Mouse (Mus musculus) lung, embryonic 15.5 days (tissue): ENCODE measurements around the gene Aqr. TPM values are rescaled to one million over a fixed set of nuclear protein-coding genes. Genes with fewer than 3 reads are reported as not detected.
"Not testable (repeated sequence)": the region's sequence is repeated elsewhere in the genome, so short reads cannot be mapped to it uniquely, and the experiment has no call there.

Experiments used
- ATAC-seq: fragments of 200-750 bp; cut with Nextera tagmentation; 2 replicates; pipeline ENCODE4 v1.8.0; 2017; ENCODE audit warnings: moderate number of reproducible peaks, borderline replicate concordance; ENCODE audit not compliant: low FRiP score, low TSS enrichment; ENCODE audit errors: extremely low read depth
- H3K27ac ChIP-seq: fragments of 300-500 bp; sonication (generic); 2 replicates; pipeline ENCODE4 v1.5.1; 2015; ENCODE audit warnings: moderate library complexity, mild to moderate bottlenecking, inconsistent platforms
- H3K27me3 ChIP-seq: fragments of 300-500 bp; sonication (generic); 2 replicates; pipeline ENCODE4 v1.6.1; 2015; ENCODE audit warnings: inconsistent platforms
- H3K36me3 ChIP-seq: fragments of 300-500 bp; sonication (generic); 2 replicates; pipeline ENCODE4 v1.6.1; 2015; ENCODE audit warnings: inconsistent platforms
- H3K4me1 ChIP-seq: fragments of 300-500 bp; sonication (generic); 2 replicates; pipeline ENCODE4 v1.6.1; 2015; ENCODE audit warnings: inconsistent platforms
- H3K4me2 ChIP-seq: fragments of 300-500 bp; sonication (generic); 2 replicates; pipeline ENCODE4 v1.6.1; 2015; ENCODE audit warnings: inconsistent platforms, mild to moderate bottlenecking, moderate library complexity
- H3K4me3 ChIP-seq: fragments of 300-500 bp; sonication (generic); 2 replicates; pipeline ENCODE4 v1.5.1; 2015; ENCODE audit warnings: mild to moderate bottlenecking, inconsistent platforms
- H3K9ac ChIP-seq: fragments of 300-500 bp; sonication (generic); 2 replicates; pipeline ENCODE4 v1.6.1; 2015; ENCODE audit warnings: inconsistent platforms
- H3K9me3 ChIP-seq: fragments of 300-500 bp; sonication (generic); 2 replicates; pipeline ENCODE4 v1.6.1; 2016; ENCODE audit warnings: inconsistent platforms
- WGBS: fragments of 180-500 bp; shearing (Covaris S2); methylation state at CpG from one replicate; pipeline ENCODE4 v1.1.7; 2015; 5-methylcytosine and 5-hydroxymethylcytosine counted together
- polyA plus RNA-seq: library from polyadenylated mRNA; unstranded; fragments of >200 nt; fragmentation: Nextera tagmentation; extraction: Ambion mirVana; gene quantifications from 2 replicates; pipeline ENCODE4 v1.2.1, GENCODE M21; 2015

Gene Aqr
- 43.1 and 44.8 TPM in 2 replicates for polyA plus RNA-seq

DNA sequence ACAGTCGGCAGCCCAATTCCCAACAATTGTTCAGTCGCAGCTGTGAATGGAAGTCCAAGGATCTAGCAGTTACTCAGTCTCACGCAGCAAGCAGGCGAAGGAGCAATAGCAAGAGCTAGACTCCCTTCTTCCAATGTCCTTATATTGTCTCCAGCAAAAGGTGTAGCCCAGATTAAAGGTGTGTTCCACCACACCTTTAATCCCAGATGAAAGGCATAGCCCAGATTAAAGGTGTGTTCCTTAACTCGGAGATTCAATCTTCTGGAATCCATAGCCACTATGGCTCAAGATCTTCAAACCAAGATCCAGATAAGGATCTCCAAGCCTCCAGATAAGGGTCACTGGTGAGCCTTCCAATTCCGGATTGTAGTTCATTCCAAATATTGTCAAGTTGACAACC lies at the start of gene Aqr:
Gene Aqr (minus strand): TSS at position 101 of the 400 bp plus-strand sequence.
- not testable (repeated sequence) for ATAC-seq, H3K9ac ChIP-seq, H3K36me3 ChIP-seq, H3K27ac ChIP-seq, H3K27me3 ChIP-seq, H3K9me3 ChIP-seq, H3K4me2 ChIP-seq, H3K4me3 ChIP-seq, H3K4me1 ChIP-seq
- WGBS: 54% methylated on average over 1 of the region's 6 CpGs

GRCm38 (mm10) chr2:114236566-114236965 lies 49.7 kb upstream of the Aqr start:
- WGBS: 56% methylated on average over 1 of the region's 1 CpGs
- no peaks in the 10 kb centered on the region for H3K36me3 ChIP-seq
- no peaks in the 10 kb centered on the region for H3K4me1 ChIP-seq
- no peaks in the 10 kb centered on the region for H3K9me3 ChIP-seq
- H3K4me2 ChIP-seq: no peak overlapping the region
- no peaks in the 10 kb centered on the region for H3K27me3 ChIP-seq
- H3K27ac ChIP-seq: no peak overlapping the region
- no peak overlapping the region for H3K9ac ChIP-seq
- H3K4me3 ChIP-seq: no peak overlapping the region
- ATAC-seq: no peak

- H3K4me1 ChIP-seq: no peaks in the 10 kb centered on the region
- H3K27ac ChIP-seq: no peak overlapping the region
- no peak overlapping the region for H3K9ac ChIP-seq
- no peaks in the 10 kb centered on the region for H3K27me3 ChIP-seq
- no peaks in the 10 kb centered on the region for H3K9me3 ChIP-seq
- no peak overlapping the region for H3K4me3 ChIP-seq
- H3K36me3 ChIP-seq: no peaks in the 10 kb centered on the region
- WGBS: 83% methylated on average over 3 of the region's 3 CpGs
- no peak overlapping the region for H3K4me2 ChIP-seq
- no peak for ATAC-seq
Measured at GRCm38 (mm10) chr2:114235584-114235983, 48.8 kb upstream of the Aqr start.

DNA sequence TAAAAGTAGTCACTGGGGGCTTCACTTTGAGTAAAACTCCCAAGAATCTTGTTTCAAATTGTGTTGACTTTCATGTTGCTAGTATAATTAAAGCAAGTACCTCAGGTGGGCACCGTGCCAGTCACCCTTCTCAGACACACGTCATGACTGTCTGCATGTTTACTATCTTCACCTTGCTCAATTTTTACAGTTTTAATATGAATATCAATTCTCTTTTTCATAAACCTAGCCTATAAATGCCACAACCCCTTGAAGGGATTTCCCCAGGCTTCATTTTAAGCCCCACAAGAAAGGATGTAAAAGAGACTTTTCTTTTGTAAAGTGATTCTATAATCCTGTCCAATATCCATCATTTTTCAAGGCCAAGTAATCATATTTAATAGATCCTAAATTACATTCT lies 44.4 kb upstream of the Aqr start:
- 42% methylated on average over 2 of the region's 2 CpGs for WGBS
- Histone ChIP-seq H3K27me3 (no peaks in the 10 kb centered on the region), H3K36me3 (no peaks in the 10 kb centered on the region), H3K4me2 (no peak overlapping the region), H3K27ac (no peak overlapping the region), H3K9ac (no peak overlapping the region), H3K4me1 (no peaks in the 10 kb centered on the region), H3K9me3 (no peaks in the 10 kb centered on the region), H3K4me3 (no peak overlapping the region)
- no peak for ATAC-seq

- Histone ChIP-seq H3K4me1 (no peaks in the 10 kb centered on the region), H3K27me3 (no peaks in the 10 kb centered on the region), H3K9ac (no peak overlapping the region), H3K4me3 (no peak overlapping the region), H3K9me3 (no peaks in the 10 kb centered on the region), H3K27ac (no peak overlapping the region), H3K36me3 (no peaks in the 10 kb centered on the region), H3K4me2 (no peak overlapping the region)
- ATAC-seq: no peak
- 78% methylated on average over 2 of the region's 2 CpGs for WGBS
Measured at GRCm38 (mm10) chr2:114228672-114229071, 41.8 kb upstream of the Aqr start.

- Histone ChIP-seq H3K4me1 (peaks cover 5% of the 10 kb centered on the region), H3K27ac (no peak overlapping the region), H3K9me3 (no peaks in the 10 kb centered on the region), H3K4me2 (no peak overlapping the region), H3K9ac (no peak overlapping the region), H3K4me3 (no peak overlapping the region), H3K27me3 (no peaks in the 10 kb centered on the region), H3K36me3 (no peaks in the 10 kb centered on the region)
- 59% methylated on average over 6 of the region's 6 CpGs for WGBS
- ATAC-seq: no peak
Measured at GRCm38 (mm10) chr2:114205036-114205435, 18.2 kb upstream of the Aqr start.

- H3K4me2 ChIP-seq: peak overlapping the region; percentile 77
- 23% methylated on average over 4 of the region's 4 CpGs for WGBS
- no peaks in the 10 kb centered on the region for H3K27me3 ChIP-seq
- H3K4me1 ChIP-seq: peaks cover 10% of the 10 kb centered on the region
- H3K36me3 ChIP-seq: peaks cover 7% of the 10 kb centered on the region; the same call in 1 of the 2 replicates
- H3K9me3 ChIP-seq: no peaks in the 10 kb centered on the region
- peak overlapping the region; percentile 75; the same call in 1 of the 2 replicates for H3K9ac ChIP-seq
- no peak overlapping the region for H3K27ac ChIP-seq
- peak overlapping the region; percentile 75 for H3K4me3 ChIP-seq
- ATAC-seq: no peak
Measured at GRCm38 (mm10) chr2:114201574-114201973, 14.8 kb upstream of the Aqr start.

DNA sequence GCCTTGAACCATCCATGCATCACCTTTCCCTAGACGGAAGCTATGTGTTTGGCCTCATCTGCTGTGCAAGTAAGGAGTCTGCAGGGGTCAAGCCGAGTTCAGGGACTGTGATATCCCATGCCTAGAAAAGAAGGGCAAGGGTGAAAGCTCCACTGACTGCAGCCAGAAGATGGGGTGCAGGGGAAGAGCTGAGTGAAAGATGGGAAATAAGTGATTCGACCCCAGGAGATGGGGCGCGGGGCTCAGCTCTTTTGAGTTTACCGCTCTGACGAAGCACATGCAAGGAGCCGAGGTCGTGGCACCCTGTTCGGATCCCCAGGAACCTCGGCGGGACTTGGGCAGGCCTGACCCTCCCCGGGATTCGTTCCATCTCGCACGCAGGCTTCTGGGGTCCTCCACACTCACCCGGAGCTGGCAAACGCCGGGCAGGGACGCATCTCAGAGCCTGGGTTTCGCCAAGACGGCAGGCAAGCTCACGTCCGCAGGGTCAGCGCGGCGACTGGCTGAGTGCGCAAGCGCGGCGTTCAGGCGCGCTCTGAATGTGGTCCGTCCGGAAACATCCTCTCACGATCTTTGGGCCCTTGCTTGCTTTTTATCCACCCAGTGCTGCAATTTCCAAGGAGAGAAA lies 14.2 kb upstream of the Aqr start, which contains the start of gene Zfp770:
Gene Zfp770 (minus strand): TSS at position 538 of the 628 bp plus-strand sequence.
- WGBS: 4% methylated on average over 36 of the region's 36 CpGs
- peak; percentile 91; the same call in 1 of the 2 replicates for ATAC-seq
- Histone ChIP-seq H3K36me3 (peaks cover 13% of the 10 kb centered on the region), H3K9ac (peak within 1 kb of the TSS; percentile 75), H3K4me3 (peak within 1 kb of the TSS; percentile 75), H3K4me2 (peak within 1 kb of the TSS; percentile 77), H3K4me1 (peaks cover 10% of the 10 kb centered on the region), H3K9me3 (no peaks in the 10 kb centered on the region), H3K27me3 (no peaks in the 10 kb centered on the region), H3K27ac (peak within 1 kb of the TSS; percentile 57)

GRCm38 (mm10) chr2:114196421-114196820 lies 9.6 kb upstream of the Aqr start:
- Histone ChIP-seq H3K9me3 (no peaks in the 10 kb centered on the region), H3K36me3 (peaks cover 24% of the 10 kb centered on the region), H3K27ac (no peak overlapping the region), H3K4me2 (no peak overlapping the region), H3K27me3 (no peaks in the 10 kb centered on the region), H3K9ac (no peak overlapping the region), H3K4me1 (peaks cover 10% of the 10 kb centered on the region), H3K4me3 (no peak overlapping the region)
- no peak for ATAC-seq
- 85% methylated on average over 5 of the region's 5 CpGs for WGBS

GRCm38 (mm10) chr2:114177802-114178733 lies 8.8 kb downstream of the Aqr start:
- no peak overlapping the region for H3K9ac ChIP-seq
- H3K36me3 ChIP-seq: no peaks in the 10 kb centered on the region
- ATAC-seq: no peak
- no peaks in the 10 kb centered on the region for H3K27me3 ChIP-seq
- peaks cover 9% of the 10 kb centered on the region for H3K4me1 ChIP-seq
- H3K4me2 ChIP-seq: no peak overlapping the region
- H3K4me3 ChIP-seq: no peak overlapping the region
- WGBS: 50% methylated on average over 4 of the region's 4 CpGs
- no peak overlapping the region for H3K27ac ChIP-seq
- no peaks in the 10 kb centered on the region for H3K9me3 ChIP-seq

GRCm38 (mm10) chr2:114174651-114175484 lies 12.0 kb downstream of the Aqr start:
- peak; percentile 96 for ATAC-seq
- Histone ChIP-seq H3K4me3 (peak overlapping the region; percentile 69), H3K4me1 (peaks cover 9% of the 10 kb centered on the region), H3K4me2 (peak overlapping the region; percentile 71), H3K27me3 (no peaks in the 10 kb centered on the region), H3K9me3 (no peaks in the 10 kb centered on the region), H3K9ac (peak overlapping the region; percentile 71), H3K27ac (no peak overlapping the region), H3K36me3 (peaks cover 4% of the 10 kb centered on the region; the same call in 1 of the 2 replicates)
- under 1% methylated on average over 44 of the region's 44 CpGs for WGBS
